Mouse (Mus musculus) spleen, adult 2 months (tissue): Measurements from ENCODE around the gene Nxf3. TPM values are rescaled to one million over a fixed set of nuclear protein-coding genes. Genes with fewer than 3 reads are reported as not detected.
A peak's percentile ranks its signal among the peaks of the same experiment; 100 is the strongest.

Experiments
- DNase-seq, 2 experiments: peaks; one replicate each; pipeline versions ENCODE4 v3.0.0 to v3.0.0-alpha.2; 2012 to 2021; ENCODE audit warnings: low spot score in 2 of 2, low read depth in 1 of 2
- H3K27ac ChIP-seq: fragments of 200-500 bp; 2 replicates; pipeline ENCODE4 v1.5.1; 2012; ENCODE audit warnings: low read length, inconsistent platforms; ENCODE audit not compliant: insufficient read depth
- H3K27me3 ChIP-seq: fragments of 200-500 bp; 2 replicates; pipeline ENCODE4 v1.6.1; 2012; ENCODE audit warnings: mild to moderate bottlenecking, moderate library complexity, low read length, inconsistent platforms; ENCODE audit not compliant: control insufficient read depth, insufficient read depth
- H3K36me3 ChIP-seq: fragments of 200-500 bp; 2 replicates; pipeline ENCODE4 v1.6.1; 2012; ENCODE audit warnings: mild to moderate bottlenecking, low read length, inconsistent platforms; ENCODE audit not compliant: control insufficient read depth, insufficient read depth
- H3K4me1 ChIP-seq: fragments of 200-500 bp; 2 replicates; pipeline ENCODE4 v1.6.1; 2011; ENCODE audit warnings: inconsistent platforms; ENCODE audit not compliant: control insufficient read depth, insufficient read depth, insufficient read length
- H3K4me3 ChIP-seq: fragments of 200-500 bp; 2 replicates; pipeline ENCODE4 v1.5.1; 2011; ENCODE audit warnings: mild to moderate bottlenecking, inconsistent platforms; ENCODE audit not compliant: insufficient read depth, insufficient read length; ENCODE audit errors: extremely low read depth
- CTCF ChIP-seq: fragments of 200-500 bp; IDR thresholded peaks from 2 replicates; pipeline ENCODE4 v1.5.1; 2011; ENCODE audit warnings: mild to moderate bottlenecking, inconsistent platforms; ENCODE audit not compliant: insufficient read depth, insufficient read length, insufficient replicate concordance; ENCODE audit errors: extremely low read depth
- POLR2A ChIP-seq: fragments of 200-500 bp; IDR thresholded peaks from 2 replicates; pipeline ENCODE4 v1.6.1; 2011; ENCODE audit warnings: low read depth, low read length, inconsistent platforms
- WGBS: fragments of 180-500 bp; shearing (Covaris S2); methylation state at CpG from one replicate; pipeline ENCODE4 v1.1.7; 2018; 5-methylcytosine and 5-hydroxymethylcytosine counted together
- polyA plus RNA-seq: library from polyadenylated mRNA; depleted of rRNA; stranded (reverse); fragments of >200 nt; gene quantifications from 2 replicates; pipeline ENCODE4 v1.2.3, GENCODE M21; 2012; rRNA removed

The Nxf3 gene
- 0.02 TPM in 1 of 2 replicates, not detected in the other for polyA plus RNA-seq

DNA sequence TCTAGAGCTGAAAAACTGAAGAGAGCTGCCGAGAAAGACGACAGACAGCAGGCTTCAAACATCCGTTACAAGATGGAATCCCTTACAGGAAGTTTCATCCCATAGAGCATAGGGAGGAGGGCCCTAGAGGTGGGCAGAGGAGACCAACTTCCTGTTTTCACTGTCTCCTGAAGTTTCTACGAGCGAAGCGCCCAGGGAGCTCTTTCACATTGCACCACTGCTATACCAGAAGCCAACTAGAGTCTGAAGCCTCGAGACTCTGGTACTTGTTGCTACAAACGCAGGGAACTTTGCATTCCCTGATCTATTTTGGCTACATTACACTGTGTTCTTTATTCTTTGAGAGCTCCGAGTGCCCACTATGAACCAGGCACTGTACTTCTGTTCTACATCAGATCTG, at the start of gene Nxf3:
Gene Nxf3 (minus strand): TSS at position 101 of the 400 bp plus-strand sequence.
- H3K36me3 ChIP-seq = no peaks in the 10 kb centered on the region
- no peak for DNase-seq
- TF ChIP-seq POLR2A = no peak
- no peak for TF ChIP-seq CTCF
- no peak within 1 kb of the TSS for H3K4me3 ChIP-seq
- H3K27ac ChIP-seq = no peak within 1 kb of the TSS
- 76% methylated on average over 9 of the region's 9 CpGs for WGBS
- H3K27me3 ChIP-seq = no peaks in the 10 kb centered on the region
- H3K4me1 ChIP-seq = no peaks in the 10 kb centered on the region

- 25% methylated on average over 5 of the region's 5 CpGs for WGBS
- DNase-seq = peak in 1 of 2 experiments; percentile 4
Observed at GRCm38 (mm10) chrX:136127744-136128064, 42.6 kb upstream of the Nxf3 start.

DNA sequence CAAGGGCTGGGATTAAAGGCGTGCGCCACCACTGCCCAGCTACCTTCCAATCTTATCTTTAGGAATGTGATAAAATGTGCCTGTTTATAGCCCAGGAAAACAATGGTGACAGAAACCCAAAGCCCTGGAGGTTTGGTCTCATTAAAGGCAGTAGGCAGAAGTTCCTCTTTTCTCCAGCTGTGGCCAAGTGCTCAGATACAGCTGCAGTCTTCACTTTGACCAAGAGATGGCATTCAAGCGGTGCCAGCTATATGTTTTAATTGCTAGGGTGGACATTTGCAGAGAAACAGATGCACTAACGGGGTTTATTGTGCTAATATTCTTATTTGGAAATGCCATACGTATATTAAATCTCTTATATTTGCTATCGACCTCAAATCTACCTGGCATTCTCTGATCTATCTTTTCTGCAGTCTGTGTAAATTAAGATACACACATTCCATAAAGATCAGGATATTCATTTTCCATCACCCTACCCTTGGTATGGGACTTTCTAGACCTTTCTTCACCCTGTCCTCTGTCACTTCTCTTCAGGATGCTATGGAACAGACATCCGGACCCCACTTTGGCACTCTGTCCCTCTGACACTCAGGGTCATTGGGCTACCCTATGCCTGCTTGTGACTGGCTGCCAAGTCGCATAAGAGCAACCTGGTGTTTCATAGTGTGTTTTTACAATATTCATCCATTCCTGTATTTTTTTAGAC, 42.1 kb upstream of the Nxf3 start:
- 37% methylated on average over 8 of the region's 8 CpGs for WGBS
- Histone ChIP-seq H3K4me3 (no peak overlapping the region), H3K27ac (no peak overlapping the region), H3K27me3 (no peaks in the 10 kb centered on the region), H3K36me3 (no peaks in the 10 kb centered on the region), H3K4me1 (no peaks in the 10 kb centered on the region)
- DNase-seq = no peak
- TF ChIP-seq POLR2A (no peak), CTCF (no peak)

More at GRCm38 (mm10) chrX:136127744-136128064, 42.6 kb upstream of the Nxf3 start:
- Histone ChIP-seq H3K36me3 (no peaks in the 10 kb centered on the region), H3K27ac (no peak overlapping the region), H3K27me3 (no peaks in the 10 kb centered on the region), H3K4me3 (no peak overlapping the region), H3K4me1 (no peaks in the 10 kb centered on the region)
- no peak for TF ChIP-seq POLR2A
- no peak for TF ChIP-seq CTCF

DNA sequence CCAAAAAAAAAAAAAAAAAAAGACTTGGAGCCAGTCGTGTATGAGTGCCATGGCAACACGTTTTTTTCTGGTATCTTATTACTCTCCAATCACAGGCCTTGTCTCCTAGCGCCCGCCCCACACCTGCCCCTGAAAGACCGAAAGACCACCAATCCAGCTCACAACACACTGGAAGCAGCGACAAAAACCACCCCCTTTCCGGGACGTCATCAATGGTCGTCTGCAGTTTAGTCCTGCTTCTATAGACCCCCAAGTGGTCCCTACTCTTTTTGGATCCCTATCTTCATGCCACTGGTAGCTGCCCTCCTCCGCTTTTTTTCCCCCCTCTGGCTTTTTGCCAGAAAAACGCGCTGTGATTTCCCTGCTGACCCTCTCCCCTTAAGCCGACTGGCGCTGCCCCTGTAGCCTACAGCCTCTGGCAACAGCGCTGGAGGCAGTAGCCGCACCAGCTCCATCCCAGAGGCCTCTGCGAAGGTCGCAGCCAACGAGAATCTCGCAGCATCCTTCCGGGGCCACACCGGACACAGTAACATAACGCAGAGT, 30.4 kb upstream of the Nxf3 start:
- Histone ChIP-seq H3K4me3 (no peak overlapping the region), H3K4me1 (no peaks in the 10 kb centered on the region), H3K27ac (no peak overlapping the region), H3K36me3 (no peaks in the 10 kb centered on the region), H3K27me3 (no peaks in the 10 kb centered on the region; the same call in 1 of the 2 replicates)
- TF ChIP-seq CTCF (no peak), POLR2A (no peak)
- 29% methylated on average over 23 of the region's 23 CpGs for whole genome bisulfite sequencing
- DNase-seq = no peak

- no peak for DNase-seq
- no peak for TF ChIP-seq POLR2A
- TF ChIP-seq CTCF = no peak
- H3K36me3 ChIP-seq = no peaks in the 10 kb centered on the region
- no peaks in the 10 kb centered on the region; the same call in 1 of the 2 replicates for H3K27me3 ChIP-seq
- H3K27ac ChIP-seq = no peak overlapping the region
- H3K4me1 ChIP-seq = no peaks in the 10 kb centered on the region
- WGBS = 17% methylated on average over 4 of the region's 4 CpGs
- no peak overlapping the region for H3K4me3 ChIP-seq
Observed at GRCm38 (mm10) chrX:136115015-136115414, 30.0 kb upstream of the Nxf3 start.

GRCm38 (mm10) chrX:136107942-136108341, 22.9 kb upstream of the Nxf3 start:
- no peak for TF ChIP-seq CTCF
- no peak for TF ChIP-seq POLR2A
- DNase-seq = no peak
- Histone ChIP-seq H3K4me1 (no peaks in the 10 kb centered on the region), H3K36me3 (no peaks in the 10 kb centered on the region), H3K4me3 (no peak overlapping the region), H3K27ac (no peak overlapping the region), H3K27me3 (no peaks in the 10 kb centered on the region)
- WGBS = 48% methylated on average over 6 of the region's 6 CpGs

GRCm38 (mm10) chrX:136104724-136105088, 19.7 kb upstream of the Nxf3 start:
- Histone ChIP-seq H3K27ac (no peak overlapping the region), H3K36me3 (no peaks in the 10 kb centered on the region), H3K4me1 (no peaks in the 10 kb centered on the region), H3K27me3 (no peaks in the 10 kb centered on the region), H3K4me3 (no peak overlapping the region)
- no peak for TF ChIP-seq CTCF
- no peak for TF ChIP-seq POLR2A
- DNase-seq = no peak
- WGBS = 79% methylated on average over 3 of the region's 3 CpGs
